Mouse (Mus musculus): ENCODE measurements around the gene Pxylp1.

DNA sequence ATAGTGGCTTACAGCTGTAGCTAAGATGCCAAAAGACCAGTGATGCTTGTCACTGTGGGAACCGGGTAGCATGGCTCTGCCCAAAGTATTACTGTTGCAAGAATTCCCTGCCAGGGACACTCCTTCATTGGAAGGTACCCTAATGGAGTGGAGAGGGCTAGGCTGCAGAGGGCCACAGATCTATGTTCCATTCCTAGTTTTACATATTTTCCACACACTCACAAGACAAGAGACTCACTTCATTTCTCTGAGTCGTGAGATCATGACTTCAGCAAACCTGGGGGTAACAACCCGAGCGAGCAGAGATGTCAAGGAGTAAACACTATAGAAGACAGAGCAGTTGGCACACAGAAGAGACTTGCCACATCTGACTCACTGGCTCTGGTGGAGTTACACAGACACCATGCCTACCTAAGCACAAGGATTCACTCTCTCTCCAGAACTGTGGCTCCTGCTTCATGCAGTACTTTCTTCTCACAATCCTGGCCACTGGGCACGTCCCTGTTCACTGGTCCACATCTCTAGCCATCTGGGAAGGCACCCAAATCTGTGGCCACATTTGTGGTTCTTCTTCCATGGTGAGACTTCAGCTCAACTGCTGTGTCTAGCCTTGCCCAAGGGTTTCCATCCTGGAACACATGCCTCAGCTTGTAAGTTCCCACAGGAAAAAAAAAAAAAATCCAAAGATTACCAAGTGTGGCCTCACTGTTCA is 31.9 kb downstream of the Pxylp1 start:
- TF ChIP-seq ZC3H11A (IDR thresholded peaks at IDR 0.05; ENCODE audit: borderline replicate concordance, low read depth, low read length) (no peak), ZNF384 (IDR thresholded peaks at IDR 0.05; ENCODE audit: low read depth, low read length) (no peak)

Data from ES-E14 (cell line).